Mouse (Mus musculus) stomach, embryonic 16.5 days (tissue): Measurements from ENCODE around the gene Pkp2. TPM values are rescaled to one million over a fixed set of nuclear protein-coding genes. Genes with fewer than 3 reads are reported as not detected.

ENCODE experiments used
- ATAC-seq: fragments of 200-750 bp; cut with Nextera tagmentation; 2 replicates; pipeline ENCODE4 v1.8.0; 2017; ENCODE audit warnings: moderate number of reproducible peaks, moderate TSS enrichment; ENCODE audit not compliant: insufficient read depth, low FRiP score
- H3K27ac ChIP-seq: fragments of 300-500 bp; sonication (generic); 2 replicates; pipeline ENCODE4 v1.5.1; 2014; ENCODE audit warnings: low read length
- H3K27me3 ChIP-seq: fragments of 300-500 bp; sonication (generic); 2 replicates; pipeline ENCODE4 v1.6.1; 2014; ENCODE audit warnings: low read length, control low read depth, mixed read lengths; ENCODE audit not compliant: control insufficient read depth, insufficient read depth
- H3K36me3 ChIP-seq: fragments of 300-500 bp; sonication (generic); 2 replicates; pipeline ENCODE4 v1.6.1; 2014; ENCODE audit warnings: low read length; ENCODE audit not compliant: control insufficient read depth, insufficient read depth
- H3K4me1 ChIP-seq: fragments of 300-500 bp; sonication (generic); 2 replicates; pipeline ENCODE4 v1.6.1; 2014; ENCODE audit warnings: low read length, control low read depth, mixed read lengths; ENCODE audit not compliant: control insufficient read depth, insufficient read depth
- H3K4me2 ChIP-seq: fragments of 300-500 bp; sonication (generic); 2 replicates; pipeline ENCODE4 v1.6.1; 2014; ENCODE audit warnings: low read depth, low read length, mixed read lengths
- H3K4me3 ChIP-seq: fragments of 300-500 bp; sonication (generic); replicated peaks from 2 replicates; pipeline ENCODE4 v1.5.1; 2014; ENCODE audit warnings: mild to moderate bottlenecking, low read length
- H3K9ac ChIP-seq: fragments of 300-500 bp; sonication (generic); 2 replicates; pipeline ENCODE4 v1.6.1; 2014; ENCODE audit warnings: low read length
- H3K9me3 ChIP-seq: fragments of 300-500 bp; sonication (generic); replicated peaks from 2 replicates; pipeline ENCODE4 v1.6.1; 2016; ENCODE audit warnings: low read length, control low read depth; ENCODE audit not compliant: control insufficient read depth
- WGBS: fragments of 180-500 bp; shearing (Covaris S2); extraction: QIAGEN DNeasy Blood & Tissue Kit; methylation state at CpG from one replicate; pipeline ENCODE4 v1.1.7; 2014; 5-methylcytosine and 5-hydroxymethylcytosine counted together
- polyA plus RNA-seq: library from polyadenylated mRNA; unstranded; fragments of >200 nt; fragmentation: Nextera tagmentation; extraction: Ambion mirVana; gene quantifications from 2 replicates; pipeline ENCODE4 v1.2.1, GENCODE M21; 2015

The Pkp2 gene
- polyA plus RNA-seq, 1 experiment from 2014 or later: 13.6 TPM

- Histone ChIP-seq H3K36me3 (no peaks in the 10 kb centered on the region), H3K4me2 (no peak overlapping the region), H3K4me1 (no peaks in the 10 kb centered on the region), H3K9me3 (no peaks in the 10 kb centered on the region), H3K27me3 (no peaks in the 10 kb centered on the region), H3K9ac (no peak overlapping the region), H3K4me3 (no peak overlapping the region), H3K27ac (no peak overlapping the region)
- no peak for ATAC-seq
- 37% methylated on average over 4 of the region's 4 CpGs for WGBS
Measured at GRCm38 (mm10) chr16:16253326-16254074, 40.4 kb downstream of the Pkp2 start.

GRCm38 (mm10) chr16:16255217-16255616 is 42.1 kb downstream of the Pkp2 start:
- no peak for ATAC-seq
- H3K27me3 ChIP-seq: no peaks in the 10 kb centered on the region
- no peak overlapping the region for H3K4me3 ChIP-seq
- H3K4me1 ChIP-seq: no peaks in the 10 kb centered on the region
- H3K27ac ChIP-seq: no peak overlapping the region
- no peak overlapping the region for H3K9ac ChIP-seq
- H3K36me3 ChIP-seq: no peaks in the 10 kb centered on the region
- no peak overlapping the region for H3K4me2 ChIP-seq
- no peaks in the 10 kb centered on the region for H3K9me3 ChIP-seq
- WGBS: 55% methylated on average over 1 of the region's 1 CpGs

GRCm38 (mm10) chr16:16255874-16256273 is 42.8 kb downstream of the Pkp2 start:
- H3K4me2 ChIP-seq: no peak overlapping the region

GRCm38 (mm10) chr16:16256672-16257071 is 43.6 kb downstream of the Pkp2 start:
- Histone ChIP-seq H3K4me2 (no peak overlapping the region), H3K9me3 (no peaks in the 10 kb centered on the region), H3K4me3 (no peak overlapping the region), H3K27ac (no peak overlapping the region), H3K36me3 (no peaks in the 10 kb centered on the region), H3K4me1 (no peaks in the 10 kb centered on the region), H3K9ac (no peak overlapping the region), H3K27me3 (no peaks in the 10 kb centered on the region)
- ATAC-seq: no peak
- 67% methylated on average over 1 of the region's 1 CpGs for WGBS

More at GRCm38 (mm10) chr16:16255874-16256273, 42.8 kb downstream of the Pkp2 start:
- ATAC-seq: no peak
- H3K27me3 ChIP-seq: no peaks in the 10 kb centered on the region
- H3K9me3 ChIP-seq: no peaks in the 10 kb centered on the region
- no peak overlapping the region for H3K27ac ChIP-seq
- H3K4me3 ChIP-seq: no peak overlapping the region
- H3K36me3 ChIP-seq: no peaks in the 10 kb centered on the region
- 44% methylated on average over 7 of the region's 7 CpGs for WGBS
- H3K9ac ChIP-seq: no peak overlapping the region
- H3K4me1 ChIP-seq: no peaks in the 10 kb centered on the region

GRCm38 (mm10) chr16:16260882-16261281 is 47.8 kb downstream of the Pkp2 start:
- 80% methylated on average over 5 of the region's 5 CpGs for WGBS
- no peak overlapping the region for H3K4me3 ChIP-seq
- ATAC-seq: no peak
- no peaks in the 10 kb centered on the region for H3K9me3 ChIP-seq
- H3K4me1 ChIP-seq: no peaks in the 10 kb centered on the region
- H3K27me3 ChIP-seq: no peaks in the 10 kb centered on the region
- H3K27ac ChIP-seq: no peak overlapping the region
- H3K9ac ChIP-seq: no peak overlapping the region
- no peaks in the 10 kb centered on the region for H3K36me3 ChIP-seq
- H3K4me2 ChIP-seq: no peak overlapping the region

- no peaks in the 10 kb centered on the region for H3K36me3 ChIP-seq
- WGBS: 88% methylated on average over 6 of the region's 6 CpGs
- H3K9ac ChIP-seq: no peak overlapping the region
- H3K4me1 ChIP-seq: no peaks in the 10 kb centered on the region
- H3K9me3 ChIP-seq: no peaks in the 10 kb centered on the region
- H3K4me3 ChIP-seq: no peak overlapping the region
- ATAC-seq: no peak
- no peaks in the 10 kb centered on the region for H3K27me3 ChIP-seq
- no peak overlapping the region for H3K27ac ChIP-seq
- H3K4me2 ChIP-seq: no peak overlapping the region
Measured at GRCm38 (mm10) chr16:16261481-16261880, 48.4 kb downstream of the Pkp2 start.

GRCm38 (mm10) chr16:16262436-16262835 is 49.3 kb downstream of the Pkp2 start:
- ATAC-seq: no peak
- Histone ChIP-seq H3K4me1 (no peaks in the 10 kb centered on the region), H3K9me3 (no peaks in the 10 kb centered on the region), H3K4me3 (no peak overlapping the region), H3K4me2 (no peak overlapping the region), H3K9ac (no peak overlapping the region), H3K36me3 (no peaks in the 10 kb centered on the region), H3K27ac (no peak overlapping the region), H3K27me3 (no peaks in the 10 kb centered on the region)
- 86% methylated on average over 3 of the region's 3 CpGs for WGBS

- Histone ChIP-seq H3K4me3 (no peak overlapping the region), H3K27ac (no peak overlapping the region), H3K27me3 (no peaks in the 10 kb centered on the region), H3K9me3 (no peaks in the 10 kb centered on the region), H3K36me3 (no peaks in the 10 kb centered on the region), H3K4me2 (no peak overlapping the region), H3K9ac (no peak overlapping the region), H3K4me1 (no peaks in the 10 kb centered on the region)
- no peak for ATAC-seq
- WGBS: 78% methylated on average over 3 of the region's 3 CpGs
Measured at GRCm38 (mm10) chr16:16272978-16273377, 59.9 kb downstream of the Pkp2 start.

GRCm38 (mm10) chr16:16273752-16274151 is 60.6 kb downstream of the Pkp2 start:
- no peaks in the 10 kb centered on the region for H3K36me3 ChIP-seq
- H3K27me3 ChIP-seq: no peaks in the 10 kb centered on the region
- 85% methylated on average over 6 of the region's 6 CpGs for whole genome bisulfite sequencing
- no peak overlapping the region for H3K9ac ChIP-seq
- H3K27ac ChIP-seq: no peak overlapping the region
- H3K9me3 ChIP-seq: no peaks in the 10 kb centered on the region
- H3K4me2 ChIP-seq: no peak overlapping the region
- H3K4me1 ChIP-seq: no peaks in the 10 kb centered on the region
- no peak overlapping the region for H3K4me3 ChIP-seq
- ATAC-seq: no peak
